Mouse (Mus musculus): ENCODE data around the gene Wapl.

Wapl gene

DNA sequence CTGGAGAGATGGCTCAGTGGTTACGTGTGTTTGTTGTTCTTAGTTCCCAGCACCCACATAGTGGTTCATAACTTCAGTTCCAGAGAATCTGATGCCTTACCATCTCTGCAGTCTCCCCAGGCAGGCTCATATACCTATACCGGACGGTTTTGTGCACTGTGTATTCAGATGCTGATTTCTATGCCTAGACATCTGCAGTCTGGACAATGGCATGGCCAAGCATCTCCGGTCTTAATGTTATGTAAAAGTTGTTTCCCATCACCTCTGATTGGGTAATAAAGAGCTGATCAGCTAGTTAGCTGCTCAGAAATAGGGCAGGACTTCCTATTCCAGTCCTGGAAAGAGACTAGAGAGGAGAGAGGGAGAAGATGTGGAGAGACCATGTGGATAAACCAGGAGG lies 20.2 kb downstream of the Wapl start:
- no peak for DNase-seq (ENCODE audit: low spot score)

GRCm38 (mm10) chr14:34697376-34697775 lies 23.6 kb downstream of the Wapl start:
- DNase-seq (ENCODE audit: low spot score) = no peak

- DNase-seq (ENCODE audit: low spot score) = no peak
These were observed 36.5 kb downstream of the Wapl start for GRCm38 (mm10) chr14:34710209-34710608.

DNA sequence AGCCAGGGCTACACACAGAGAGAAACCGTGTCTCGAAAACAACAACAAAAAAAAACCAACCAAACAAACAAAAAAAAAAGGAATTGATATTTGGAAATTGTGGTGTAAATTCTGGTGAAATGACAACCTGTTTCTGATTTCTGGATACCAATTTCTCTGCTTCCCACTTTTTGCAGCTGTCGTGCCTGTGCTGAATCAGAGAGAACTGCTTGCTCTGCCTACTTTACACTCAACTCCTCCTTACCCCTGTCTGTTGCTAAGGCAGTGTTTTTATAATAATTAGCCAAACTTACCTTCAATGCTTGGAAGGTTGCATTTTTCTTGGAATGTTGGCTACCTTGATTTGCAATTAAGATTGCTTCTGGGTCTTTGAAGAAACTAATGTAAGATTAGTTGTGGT lies 38.3 kb downstream of the Wapl start:
- DNase-seq (ENCODE audit: low spot score) = no peak

- DNase-seq (ENCODE audit: low spot score) = no peak
These were observed 39.1 kb downstream of the Wapl start for GRCm38 (mm10) chr14:34712857-34713256.

DNA sequence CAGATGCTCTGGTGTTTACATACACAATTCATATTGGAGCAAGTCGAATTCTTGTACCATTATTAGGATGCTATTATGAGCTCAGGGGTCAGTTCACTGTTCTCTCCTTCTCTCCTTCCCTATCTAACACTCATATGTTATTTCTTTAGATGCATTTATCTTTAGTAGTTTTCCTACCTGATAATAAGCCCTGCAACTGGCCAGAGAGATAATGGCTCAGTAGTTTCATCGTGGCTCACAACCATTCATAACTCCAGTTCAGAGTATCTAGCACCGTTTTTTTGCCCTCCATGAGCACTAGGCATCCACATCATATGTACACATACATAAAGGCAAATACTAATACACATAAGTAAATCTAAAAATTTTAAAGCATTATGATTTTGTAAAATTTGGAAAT lies 44.4 kb downstream of the Wapl start:
- DNase-seq (ENCODE audit: low spot score) = no peak

- DNase-seq (ENCODE audit: low spot score) = no peak
These were observed 54.0 kb downstream of the Wapl start for GRCm38 (mm10) chr14:34727709-34728108.

- DNase-seq (ENCODE audit: low spot score) = no peak
These were observed 61.7 kb downstream of the Wapl start for GRCm38 (mm10) chr14:34735405-34735804.

DNA sequence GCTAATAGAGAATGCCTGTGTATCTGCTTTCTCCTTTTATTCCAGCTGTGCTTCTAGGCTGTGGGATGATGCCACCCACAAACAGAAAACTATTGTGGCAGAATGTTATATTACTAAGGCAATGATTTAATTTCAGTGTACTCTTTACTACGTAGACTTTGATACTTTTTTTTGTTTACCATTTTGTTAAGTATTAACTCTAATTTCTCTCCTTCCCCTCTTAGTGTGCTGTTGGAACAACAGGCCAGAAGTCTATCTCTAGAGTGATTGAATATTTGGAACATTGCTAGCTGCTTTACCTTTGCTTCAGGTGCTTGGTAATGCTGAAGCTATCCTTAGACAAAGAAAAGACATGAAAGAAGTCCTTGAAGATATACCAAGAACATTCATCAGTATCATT lies 71.7 kb downstream of the Wapl start:
- DNase-seq (ENCODE audit: low spot score) = no peak

GRCm38 (mm10) chr14:34755731-34756130 lies 82.0 kb downstream of the Wapl start:
- DNase-seq (ENCODE audit: low spot score) = no peak

DNA sequence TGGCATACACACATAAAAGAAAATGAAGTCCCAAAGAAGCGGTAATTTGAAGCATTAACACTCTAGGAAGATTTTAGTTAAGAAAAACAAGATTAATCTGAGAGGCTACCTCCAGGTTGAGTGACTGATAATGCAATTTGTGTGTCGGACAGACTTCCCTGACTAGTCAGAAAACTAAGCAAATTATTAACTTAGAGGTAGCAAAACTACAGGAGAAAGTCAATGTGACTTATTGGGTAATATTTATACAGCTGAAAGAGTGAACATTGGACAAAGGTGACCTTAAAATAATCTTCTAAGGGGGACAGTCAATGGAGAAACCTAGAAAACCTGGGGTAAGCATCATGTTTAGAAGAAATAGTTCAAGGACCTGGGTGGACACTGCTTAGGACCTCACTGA lies 86.2 kb downstream of the Wapl start:
- DNase-seq (ENCODE audit: low spot score) = no peak

GRCm38 (mm10) chr14:34761082-34761959 lies 87.6 kb downstream of the Wapl start:
- no peak for DNase-seq (ENCODE audit: low spot score)

DNA sequence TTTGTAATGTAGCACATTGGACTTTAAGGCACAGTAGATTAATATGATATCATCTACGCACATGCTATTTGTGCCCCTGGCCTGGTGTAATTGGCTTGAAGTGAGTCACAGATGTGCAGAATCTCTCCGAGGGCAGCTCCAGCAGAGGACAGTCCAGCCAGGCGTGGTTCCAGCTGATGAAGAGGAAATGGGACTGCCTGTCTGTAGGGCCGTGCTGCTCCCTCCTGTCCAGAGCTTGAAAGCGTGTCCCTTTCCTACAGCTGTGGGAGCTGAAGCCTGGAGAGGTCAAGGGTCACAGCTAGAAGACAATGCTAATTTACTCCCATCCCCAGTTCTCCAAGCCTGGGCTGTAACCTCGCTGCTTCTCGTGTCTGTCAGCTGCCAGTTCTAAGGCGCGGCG lies 89.0 kb downstream of the Wapl start:
- no peak for DNase-seq (ENCODE audit: low spot score)

- DNase-seq (ENCODE audit: low spot score) = no peak
These were observed 90.2 kb downstream of the Wapl start for GRCm38 (mm10) chr14:34763771-34764539.

DNA sequence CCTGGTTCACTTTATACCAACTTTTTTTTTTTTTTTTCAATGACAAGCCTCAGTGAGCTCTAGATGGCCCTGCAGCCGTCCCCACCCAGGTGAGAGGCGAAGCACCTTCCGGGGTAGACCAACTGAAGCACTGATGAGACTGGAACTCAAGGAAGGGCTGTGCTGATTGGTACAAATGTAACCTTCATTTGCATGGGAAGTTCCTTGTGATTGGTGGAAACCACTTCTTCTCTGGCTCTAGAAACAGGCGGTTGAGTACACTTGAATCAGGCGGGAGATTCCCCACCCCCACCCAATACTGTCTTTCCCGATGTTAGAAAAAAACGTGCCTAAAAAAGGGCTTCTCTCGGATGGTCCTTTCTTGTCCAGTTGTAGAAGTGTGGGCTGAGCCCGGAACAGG lies 91.2 kb downstream of the Wapl start:
- DNase-seq (ENCODE audit: low spot score) = peak; percentile 23

DNA sequence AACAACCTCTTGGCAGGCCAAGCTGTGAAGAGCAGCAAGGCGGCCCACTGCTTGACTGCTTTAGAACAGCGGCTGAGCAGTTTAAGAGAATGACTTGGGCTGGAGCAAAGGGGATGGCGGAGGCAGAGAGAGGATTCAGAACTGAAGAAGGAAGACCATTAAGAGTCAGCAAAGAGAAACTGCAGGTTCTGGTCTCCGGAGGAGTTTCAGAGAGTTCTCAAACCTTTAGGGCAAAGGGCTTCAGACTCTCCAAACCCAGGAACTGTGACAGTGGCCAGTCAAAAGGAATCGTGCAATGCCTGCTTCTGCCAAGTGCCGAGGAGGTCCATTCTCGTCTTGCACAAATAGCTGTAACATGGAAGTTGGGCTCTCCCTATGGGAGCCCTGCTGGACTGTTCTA lies 91.7 kb downstream of the Wapl start:
- no peak for DNase-seq (ENCODE audit: low spot score)

DNA sequence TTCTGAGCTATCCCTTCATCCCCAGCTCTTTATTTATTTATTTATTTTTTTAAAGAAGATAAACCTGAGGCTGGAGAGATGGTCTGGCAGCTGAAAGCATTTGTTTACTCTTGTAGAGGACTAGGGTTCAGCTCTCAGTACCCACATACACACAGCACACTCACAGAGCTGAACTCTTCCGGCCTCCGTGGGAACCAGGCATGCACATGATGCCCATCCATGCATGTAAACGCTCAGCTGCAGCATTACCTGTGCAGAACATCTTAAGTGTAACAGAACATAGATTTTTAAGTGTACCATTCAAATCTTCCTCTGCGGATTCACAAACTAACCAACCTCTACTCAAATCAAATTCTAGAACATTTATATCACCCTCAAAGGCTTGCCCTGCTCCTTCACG lies 92.5 kb downstream of the Wapl start:
- no peak for DNase-seq (ENCODE audit: low spot score)

DNA sequence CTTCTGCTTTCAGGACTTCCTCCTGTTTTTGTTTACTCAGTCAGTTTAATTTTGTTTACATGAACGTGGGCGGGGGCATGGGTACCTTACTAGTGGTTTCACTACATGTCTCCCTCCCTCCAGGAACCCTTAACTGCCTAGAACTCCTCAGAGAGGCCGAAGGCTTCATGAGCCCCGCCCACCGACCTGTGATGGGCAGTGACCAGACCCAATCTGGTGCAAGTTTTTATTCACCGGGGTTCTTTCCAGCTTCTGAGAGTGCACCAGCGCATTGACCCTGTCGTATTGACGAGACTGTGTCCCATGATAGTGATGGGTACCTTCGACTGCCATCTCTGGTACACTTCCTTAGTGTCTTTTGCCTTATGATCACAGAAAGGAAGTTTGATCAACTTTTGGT lies 94.6 kb downstream of the Wapl start:
- peak; percentile 82 for DNase-seq (ENCODE audit: low spot score)

DNA sequence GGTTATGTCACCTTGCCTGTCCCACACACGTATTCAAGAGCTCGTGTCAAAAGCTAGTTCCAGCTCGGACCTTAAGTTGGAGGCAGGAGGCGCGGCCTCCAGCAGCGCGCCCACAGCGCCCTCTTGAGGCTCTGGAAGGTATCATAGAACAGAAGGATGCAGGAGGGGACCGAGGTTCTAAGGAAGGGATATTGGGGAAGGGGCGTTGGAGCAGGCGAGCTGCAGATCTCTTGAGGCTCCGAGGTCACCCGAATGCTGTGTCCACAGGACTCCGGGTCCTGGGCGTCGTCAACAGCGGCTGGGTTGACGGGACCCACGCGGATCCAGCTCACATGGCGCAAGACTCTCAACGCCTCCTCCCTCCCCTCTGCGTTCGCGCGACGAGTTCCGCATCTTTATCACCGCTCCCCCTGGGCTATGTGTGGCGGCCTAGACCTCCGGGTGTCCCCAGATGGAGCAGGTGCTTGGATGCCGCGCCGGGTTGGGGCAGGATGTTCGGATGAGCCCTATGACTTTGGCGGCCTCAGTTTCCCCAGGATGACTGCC lies 95.4 kb downstream of the Wapl start:
- peak; percentile 71 for DNase-seq (ENCODE audit: low spot score)

DNA sequence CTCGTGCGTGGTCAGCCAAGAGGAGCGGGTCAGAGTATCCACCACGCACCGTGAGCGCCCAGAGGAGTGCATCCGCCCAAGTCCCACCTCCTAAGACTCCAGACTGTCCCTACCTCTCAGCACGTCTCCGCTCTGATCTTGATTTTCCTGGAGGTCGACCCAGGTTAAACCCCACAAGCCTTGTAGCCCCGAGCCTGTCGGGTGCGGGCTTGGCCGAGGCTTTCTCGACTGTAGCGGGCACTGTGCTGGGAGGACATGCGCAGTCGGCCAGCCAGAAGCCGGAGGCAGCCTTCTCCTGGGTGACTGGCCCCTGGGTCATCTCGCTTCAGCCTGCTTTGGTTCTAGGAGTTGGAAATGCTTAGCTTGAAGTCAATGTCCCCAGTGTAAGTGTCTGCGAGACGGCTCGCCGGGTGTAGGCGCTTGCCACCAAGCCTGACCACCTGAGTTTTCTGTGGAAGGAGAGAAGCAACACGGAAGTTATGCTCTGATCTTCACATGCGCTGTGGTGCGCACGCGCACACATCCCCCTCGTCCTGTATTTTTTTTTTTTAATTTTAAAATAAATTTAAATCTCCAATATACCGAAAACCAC lies 95.9 kb downstream of the Wapl start:
- peak; percentile 49 for DNase-seq (ENCODE audit: low spot score)

GRCm38 (mm10) chr14:34770467-34770866 lies 96.7 kb downstream of the Wapl start:
- no peak for DNase-seq (ENCODE audit: low spot score)

DNA sequence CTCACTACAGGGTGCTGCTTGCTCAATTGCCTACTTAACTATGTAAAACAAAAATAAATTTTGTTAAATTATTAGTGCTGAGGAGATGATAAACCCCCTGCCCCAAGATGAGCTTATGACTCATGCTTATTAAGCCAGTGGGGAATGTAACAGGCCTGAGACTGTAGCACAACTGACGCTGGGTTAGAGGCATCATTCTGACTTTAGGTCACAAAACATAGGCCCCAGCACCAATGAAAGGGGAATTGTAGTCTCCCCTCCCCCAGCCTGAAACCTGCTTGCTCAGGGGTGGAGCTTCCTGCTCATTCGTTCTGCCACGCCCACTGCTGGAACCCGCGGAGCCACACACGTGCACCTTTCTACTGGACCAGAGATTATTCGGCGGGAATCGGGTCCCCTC lies 97.9 kb downstream of the Wapl start:
- no peak for DNase-seq (ENCODE audit: low spot score)

DNA sequence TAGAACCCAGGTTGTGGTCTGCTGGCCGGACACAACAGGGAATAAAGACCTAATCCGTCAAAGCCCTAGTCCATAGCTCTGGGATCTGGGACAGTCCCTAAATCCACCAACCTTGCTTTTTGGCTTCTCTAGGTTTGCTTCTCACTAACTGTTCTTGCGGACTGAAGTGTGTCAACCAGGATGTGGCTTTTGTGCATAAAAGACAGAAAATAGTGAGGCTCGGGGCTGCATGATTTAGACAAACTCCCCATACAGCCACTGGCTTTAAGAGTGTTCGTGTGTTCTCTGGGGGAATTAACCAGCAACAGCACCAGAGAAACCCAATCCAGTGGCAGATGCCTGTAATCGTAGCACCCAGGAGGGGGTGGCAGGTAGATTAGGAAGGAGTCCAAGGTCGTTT lies 98.4 kb downstream of the Wapl start:
- DNase-seq (ENCODE audit: low spot score) = no peak

Data from testis, postnatal 14 days (tissue).